Mouse (Mus musculus): ENCODE data around the gene Chrd.

Gene Chrd

DNA sequence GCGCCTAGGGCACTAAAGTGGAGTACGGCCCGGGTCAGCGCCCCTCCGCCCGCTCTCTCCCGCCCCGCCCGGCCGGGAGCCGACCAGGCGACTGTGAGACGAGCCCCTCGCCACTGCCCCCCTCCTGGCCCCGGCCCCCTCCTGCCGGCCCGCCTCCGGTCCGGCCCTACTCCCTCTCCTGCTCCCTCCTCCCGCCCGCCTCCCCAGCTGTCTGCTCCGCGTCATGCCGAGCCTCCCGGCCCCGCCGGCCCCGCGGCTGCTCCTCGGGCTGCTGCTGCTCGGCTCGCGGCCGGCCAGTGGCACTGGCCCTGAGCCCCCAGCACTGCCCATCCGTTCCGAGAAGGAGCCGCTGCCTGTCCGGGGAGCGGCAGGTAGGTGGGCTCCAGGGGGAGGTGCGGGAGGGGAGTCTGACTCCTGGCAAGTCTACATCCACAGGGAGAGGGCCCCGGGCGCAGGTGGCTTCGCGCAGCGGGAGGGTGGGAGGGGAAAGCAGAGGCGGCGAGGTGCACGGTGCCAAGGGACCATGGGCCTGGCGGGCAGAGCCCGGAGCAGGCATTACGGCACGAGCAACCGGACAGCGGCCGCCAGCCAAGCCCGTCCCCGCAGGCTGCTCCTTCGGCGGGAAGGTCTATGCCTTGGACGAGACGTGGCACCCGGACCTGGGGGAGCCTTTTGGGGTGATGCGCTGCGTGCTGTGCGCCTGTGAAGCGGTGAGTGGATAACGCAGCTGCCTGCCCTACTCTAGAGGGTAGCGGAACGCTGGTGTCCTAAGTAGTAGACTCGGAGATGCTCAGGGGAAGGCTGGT lies at the start of gene Chrd:
TSS of gene Chrd (plus strand) at position 203 of the 806 bp plus-strand sequence.
- in situ Hi-C loops (cut with MboI; ENCODE audit: low sequenced_read_pairs): no loop called here

DNA sequence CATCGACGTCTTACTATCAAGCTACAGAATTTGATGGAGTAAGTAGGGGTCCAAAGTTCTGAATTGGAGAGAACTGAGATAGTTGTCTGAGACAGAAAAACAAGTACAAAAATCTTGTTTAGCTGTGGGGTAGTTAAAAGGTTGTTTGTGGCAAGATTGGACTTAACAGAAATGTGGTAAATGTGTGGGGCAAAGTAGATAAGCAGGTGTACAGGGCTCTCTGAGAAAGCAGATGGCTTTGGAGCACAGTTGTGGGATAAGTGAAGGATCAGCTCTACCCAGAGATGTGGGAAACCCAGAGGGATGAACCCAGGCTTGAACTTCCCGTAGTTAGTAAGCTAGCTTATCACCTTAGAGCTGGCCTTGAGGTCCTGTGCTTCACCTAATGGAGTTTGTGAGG lies 42.2 kb upstream of the Chrd start:
- in situ Hi-C loops (cut with MboI; ENCODE audit: low sequenced_read_pairs): no loop called here

DNA sequence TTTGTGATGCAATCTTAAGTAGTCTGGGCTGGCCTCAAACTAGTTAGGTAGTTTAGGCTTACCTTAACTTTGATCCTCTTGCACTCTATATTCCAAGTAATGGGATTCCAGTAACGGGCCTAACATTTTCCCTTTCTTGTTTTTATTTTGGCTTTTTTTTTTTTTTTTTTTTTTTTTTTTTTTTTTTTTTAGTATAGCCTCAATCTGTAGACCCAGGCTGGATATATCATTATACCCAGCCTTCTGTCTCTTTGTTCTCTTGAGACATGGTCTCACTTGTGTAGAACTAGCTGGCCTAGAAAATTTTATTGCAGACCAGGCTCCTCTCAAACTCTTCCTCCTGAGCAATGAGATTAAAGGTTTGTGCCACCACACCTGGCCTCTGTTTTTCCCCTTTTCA lies 41.3 kb upstream of the Chrd start:
- in situ Hi-C loops (cut with MboI; ENCODE audit: low sequenced_read_pairs): no loop called here

- in situ Hi-C loops (cut with MboI; ENCODE audit: low sequenced_read_pairs): no loop called here
Observed at GRCm38 (mm10) chr16:20692241-20692965, 40.5 kb upstream of the Chrd start.

DNA sequence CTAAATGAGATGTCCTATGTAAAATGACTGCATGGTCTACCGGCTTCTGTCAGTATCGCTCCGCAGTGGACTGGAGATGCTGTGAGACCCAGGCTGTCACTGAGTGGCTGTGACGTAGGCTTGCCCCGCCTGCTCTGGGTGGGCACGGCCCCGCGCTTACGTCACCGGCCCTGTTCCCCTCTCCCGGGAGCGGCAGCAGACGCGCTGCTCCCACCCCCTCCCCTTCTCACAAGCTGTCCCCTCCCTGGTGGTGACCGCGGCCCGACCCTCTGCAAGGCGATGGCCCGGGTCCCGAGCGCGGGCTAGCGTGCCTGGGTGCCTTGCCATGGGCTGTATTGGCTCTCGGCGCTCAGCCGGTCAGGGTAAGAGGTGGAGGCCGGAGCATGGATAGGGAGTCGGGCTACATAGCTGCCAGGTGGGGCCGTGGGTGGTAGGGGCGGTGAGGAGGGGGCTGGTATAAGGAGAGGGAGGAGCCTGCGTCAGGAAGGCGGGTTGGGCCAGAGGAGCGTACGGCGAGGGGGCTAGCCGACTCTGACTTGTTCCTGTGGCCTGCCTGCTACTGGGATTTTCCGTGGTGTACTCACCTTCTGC lies 39.7 kb upstream of the Chrd start, which contains the start of gene Fam131a:
TSS of gene Fam131a (plus strand) at position 131 of the 591 bp plus-strand sequence.
- in situ Hi-C loops (cut with MboI; ENCODE audit: low sequenced_read_pairs): no loop called here

DNA sequence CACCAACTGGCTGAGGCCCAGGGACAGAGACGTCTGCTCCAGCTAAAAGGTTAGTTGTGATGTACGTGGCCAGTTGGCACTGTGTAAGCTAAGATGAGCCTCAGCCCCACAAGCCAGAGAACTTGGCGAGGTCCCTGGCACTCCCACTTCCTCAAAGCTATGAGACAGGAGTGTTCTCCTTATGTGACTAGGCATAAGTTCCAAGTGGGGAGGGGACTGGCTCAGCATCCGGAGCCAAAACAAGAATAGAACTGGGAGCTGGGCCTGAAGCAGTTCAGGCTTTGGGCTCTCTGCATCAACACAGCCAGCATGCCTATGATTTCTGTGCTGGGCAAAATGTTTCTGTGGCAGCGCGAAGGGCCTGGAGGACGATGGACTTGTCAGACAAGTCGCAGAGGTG lies 38.1 kb upstream of the Chrd start:
- in situ Hi-C loops (cut with MboI; ENCODE audit: low sequenced_read_pairs): no loop called here

GRCm38 (mm10) chr16:20695622-20696323 lies 37.2 kb upstream of the Chrd start:
- in situ Hi-C loops (cut with MboI; ENCODE audit: low sequenced_read_pairs): no loop called here

GRCm38 (mm10) chr16:20699266-20699665 lies 33.7 kb upstream of the Chrd start:
- in situ Hi-C loops (cut with MboI; ENCODE audit: low sequenced_read_pairs): no loop called here

DNA sequence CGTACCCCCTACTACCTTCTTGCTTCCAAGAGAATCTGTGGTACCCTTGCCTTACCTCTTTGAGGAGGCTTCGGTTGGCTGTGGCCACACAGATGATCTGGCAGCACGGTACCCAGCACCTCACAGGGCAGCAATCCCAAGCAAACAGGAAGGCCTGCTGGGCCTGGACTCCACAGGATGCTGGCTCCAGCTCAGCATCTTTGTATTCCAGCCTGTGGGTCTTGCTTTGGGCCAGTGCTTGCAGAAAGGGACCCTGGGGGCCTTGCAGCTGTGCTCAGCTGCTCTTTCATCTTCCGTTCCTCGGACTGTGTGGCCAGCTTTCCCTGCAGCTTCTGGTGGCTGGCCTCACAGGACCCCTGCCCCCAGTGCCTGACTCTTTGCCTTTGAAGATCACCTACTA lies 32.9 kb upstream of the Chrd start:
- in situ Hi-C loops (cut with MboI; ENCODE audit: low sequenced_read_pairs): no loop called here

DNA sequence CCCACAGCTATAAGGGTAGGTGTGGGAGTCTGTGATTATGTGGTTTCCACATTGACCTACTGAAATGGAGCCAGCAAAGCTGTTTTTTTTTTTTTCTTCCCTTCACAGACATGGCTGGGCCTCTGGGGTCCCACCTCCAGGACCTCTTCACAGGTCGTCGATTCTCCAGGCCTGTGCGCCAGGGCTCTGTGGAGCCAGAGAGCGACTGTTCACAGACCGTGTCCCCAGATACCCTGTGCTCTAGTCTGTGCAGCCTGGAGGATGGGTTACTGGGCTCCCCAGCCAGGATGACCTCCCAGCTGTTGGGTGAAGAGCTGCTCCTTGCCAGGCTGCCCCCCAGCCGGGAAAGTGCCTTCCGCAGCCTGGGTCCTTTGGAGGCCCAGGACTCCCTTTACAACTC lies 31.6 kb upstream of the Chrd start:
- in situ Hi-C loops (cut with MboI; ENCODE audit: low sequenced_read_pairs): no loop called here

- in situ Hi-C loops (cut with MboI; ENCODE audit: low sequenced_read_pairs): no loop called here
Observed at GRCm38 (mm10) chr16:20701729-20702521, 31.0 kb upstream of the Chrd start.

GRCm38 (mm10) chr16:20702522-20702893 lies 30.4 kb upstream of the Chrd start:
- in situ Hi-C loops (cut with MboI; ENCODE audit: low sequenced_read_pairs): no loop called here

- in situ Hi-C loops (cut with MboI; ENCODE audit: low sequenced_read_pairs): no loop called here
Observed at GRCm38 (mm10) chr16:20703071-20703470, 29.9 kb upstream of the Chrd start.

- in situ Hi-C loops (cut with MboI; ENCODE audit: low sequenced_read_pairs): no loop called here
Observed at GRCm38 (mm10) chr16:20703699-20704400, 29.1 kb upstream of the Chrd start.

GRCm38 (mm10) chr16:20705786-20706185 lies 27.1 kb upstream of the Chrd start:
- in situ Hi-C loops (cut with MboI; ENCODE audit: low sequenced_read_pairs): no loop called here

DNA sequence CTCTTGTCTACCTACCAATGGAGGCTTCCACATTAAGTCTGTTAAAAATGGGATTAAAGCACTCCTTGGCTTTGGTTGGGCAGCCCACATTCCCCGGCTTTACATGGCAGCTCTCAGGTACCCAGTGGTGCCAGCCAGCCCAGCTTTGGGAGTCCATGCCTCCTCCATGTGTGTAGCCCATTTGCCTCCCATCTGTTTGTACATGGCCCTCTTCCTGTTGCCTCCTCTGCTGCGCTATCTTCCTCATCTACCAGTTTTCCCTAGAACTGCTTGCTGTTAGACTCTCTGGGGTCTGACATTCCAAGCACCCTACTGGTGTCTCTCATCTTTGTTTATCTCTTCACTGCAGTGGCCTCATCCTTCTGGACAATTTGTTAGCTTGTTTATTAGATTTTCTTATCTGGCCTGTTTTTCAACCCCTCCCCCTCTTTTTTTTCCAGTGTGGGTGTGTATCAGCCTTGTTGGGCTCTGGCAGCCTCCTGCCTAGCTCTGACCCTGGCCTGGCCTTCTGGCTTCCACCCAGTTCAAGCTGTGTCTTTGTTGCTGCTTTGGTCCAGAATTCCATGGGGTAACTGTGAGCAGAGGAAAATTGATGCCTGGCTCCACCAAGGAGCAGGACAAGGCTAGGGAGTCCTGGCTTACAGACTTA lies 26.4 kb upstream of the Chrd start:
- in situ Hi-C loops (cut with MboI; ENCODE audit: low sequenced_read_pairs): no loop called here

DNA sequence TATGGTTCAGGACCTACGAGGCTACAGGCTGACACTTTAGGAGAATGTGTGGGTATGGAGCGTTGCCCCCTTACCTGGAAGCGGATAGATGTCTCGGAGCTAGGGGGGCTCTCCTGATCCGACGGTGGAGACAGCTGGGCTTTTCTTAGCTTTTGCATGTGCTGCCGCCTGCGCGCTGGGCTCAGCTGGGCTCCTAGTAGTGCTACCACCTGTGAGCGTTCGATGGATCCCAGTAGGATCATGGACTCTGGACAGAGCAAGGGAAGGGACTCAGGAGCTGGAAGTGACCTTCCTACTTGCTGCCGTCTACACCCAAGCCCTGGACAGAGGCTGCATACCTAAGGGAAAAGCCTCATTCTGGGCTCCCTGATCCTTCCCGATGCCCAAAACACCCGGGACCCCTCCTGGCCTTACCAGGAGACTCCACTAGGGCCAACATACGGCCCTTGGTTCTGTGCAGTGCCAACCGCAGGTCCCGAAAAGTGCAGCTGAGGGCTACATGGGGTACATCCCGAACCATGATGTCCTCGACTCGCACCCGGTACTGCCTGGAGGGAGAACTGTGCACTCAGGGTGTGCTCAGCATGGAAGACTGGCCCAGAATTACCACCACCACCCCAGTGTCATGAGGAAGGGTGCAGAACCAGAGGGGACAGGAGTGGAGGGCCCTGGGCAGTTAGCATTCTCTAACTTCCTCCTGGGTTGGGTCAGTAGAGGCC lies 24.5 kb upstream of the Chrd start:
- in situ Hi-C loops (cut with MboI; ENCODE audit: low sequenced_read_pairs): no loop called here

- in situ Hi-C loops (cut with MboI; ENCODE audit: low sequenced_read_pairs): no loop called here
Observed at GRCm38 (mm10) chr16:20708939-20709734, 23.8 kb upstream of the Chrd start.

All from CH12F3 (cell line).